Mouse (Mus musculus) G1E (cell line): ENCODE data around the gene Wipi1.

Source experiments
- CTCF ChIP-seq: IDR thresholded peaks from 2 replicates; pipeline ENCODE4 v1.5.1; 2012; ENCODE audit warnings: low read depth, low read length, inconsistent platforms, mixed read lengths
- GATA1 ChIP-seq: IDR thresholded peaks from 2 replicates; pipeline ENCODE4 v1.6.1; 2012; ENCODE audit warnings: borderline replicate concordance, low read length, inconsistent platforms, mixed read lengths
- TAL1 ChIP-seq: conservative IDR thresholded peaks from 2 replicates; pipeline ENCODE4 v1.6.1; 2012; ENCODE audit warnings: low read depth, low read length, inconsistent platforms, mixed read lengths

DNA sequence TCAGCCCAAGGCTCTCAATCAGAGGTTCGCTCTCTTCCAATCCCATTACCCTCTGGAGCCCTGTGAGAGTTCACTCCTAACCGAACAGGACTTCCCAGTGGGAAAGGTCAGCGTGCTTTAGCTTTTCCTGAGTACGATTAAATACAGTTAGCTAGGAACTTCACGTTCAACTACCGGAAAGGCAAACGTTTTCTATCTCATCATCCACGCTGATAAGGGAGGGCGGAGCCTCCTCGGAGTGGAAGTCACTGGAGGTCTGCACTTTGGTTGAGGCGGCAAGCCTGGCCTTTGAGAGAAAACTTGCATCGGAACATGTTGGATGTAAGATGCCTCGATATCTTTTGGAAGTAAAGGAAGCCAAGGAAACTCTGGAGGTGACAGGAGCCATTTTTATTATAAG lies 24.7 kb downstream of the Wipi1 start:
- TF ChIP-seq GATA1 (no peak), CTCF (no peak), TAL1 (no peak)
